Mouse (Mus musculus): ENCODE data around the gene Prkca. TPM values are rescaled to one million over a fixed set of nuclear protein-coding genes. Genes with fewer than 3 reads are reported as not detected.

Gene Prkca
- polyA plus RNA-seq (2014; fragmentation: Illumina TruSeq; extraction: RNeasy Lipid Tissue Mini Kit (QIAGEN cat#74804); ENCODE audit: low read depth, low replicate concordance) = 27.6 TPM

DNA sequence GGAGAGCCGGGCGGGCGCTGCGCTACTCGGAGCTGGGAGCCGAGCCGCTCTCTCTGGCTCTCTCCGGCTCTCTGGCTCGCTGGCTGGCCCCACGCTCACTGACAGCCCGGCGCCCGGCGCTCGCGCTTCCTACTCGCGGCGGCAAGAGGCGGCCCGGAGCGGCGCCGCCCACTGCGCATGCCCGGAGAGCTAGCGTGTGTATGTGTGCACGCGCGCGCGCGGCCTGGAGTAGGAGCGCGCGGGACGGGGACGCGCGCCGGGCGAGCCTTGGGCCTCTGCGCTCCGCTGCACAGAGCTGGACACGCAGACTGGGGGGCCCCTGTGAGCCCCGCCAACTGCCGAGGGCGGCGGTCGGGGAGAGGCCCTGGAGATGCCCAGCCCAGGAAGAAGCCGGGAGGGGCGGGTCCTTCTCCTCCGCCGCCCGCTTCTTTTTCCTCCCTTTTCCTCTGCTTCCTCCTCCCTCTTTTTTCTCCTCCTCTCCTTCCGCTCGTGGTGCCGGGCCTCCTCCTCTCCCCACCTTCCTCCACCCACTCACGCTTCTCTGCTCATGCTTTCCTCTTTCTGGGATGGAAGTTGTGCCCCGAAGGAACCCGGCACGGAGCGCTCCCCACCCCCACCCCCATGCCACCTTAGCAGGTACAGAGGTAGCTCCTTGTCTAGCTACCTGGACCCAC is at the start of gene Prkca:
Gene Prkca, minus strand, starts transcription at position 140 of the 674 bp plus-strand sequence.

DNA sequence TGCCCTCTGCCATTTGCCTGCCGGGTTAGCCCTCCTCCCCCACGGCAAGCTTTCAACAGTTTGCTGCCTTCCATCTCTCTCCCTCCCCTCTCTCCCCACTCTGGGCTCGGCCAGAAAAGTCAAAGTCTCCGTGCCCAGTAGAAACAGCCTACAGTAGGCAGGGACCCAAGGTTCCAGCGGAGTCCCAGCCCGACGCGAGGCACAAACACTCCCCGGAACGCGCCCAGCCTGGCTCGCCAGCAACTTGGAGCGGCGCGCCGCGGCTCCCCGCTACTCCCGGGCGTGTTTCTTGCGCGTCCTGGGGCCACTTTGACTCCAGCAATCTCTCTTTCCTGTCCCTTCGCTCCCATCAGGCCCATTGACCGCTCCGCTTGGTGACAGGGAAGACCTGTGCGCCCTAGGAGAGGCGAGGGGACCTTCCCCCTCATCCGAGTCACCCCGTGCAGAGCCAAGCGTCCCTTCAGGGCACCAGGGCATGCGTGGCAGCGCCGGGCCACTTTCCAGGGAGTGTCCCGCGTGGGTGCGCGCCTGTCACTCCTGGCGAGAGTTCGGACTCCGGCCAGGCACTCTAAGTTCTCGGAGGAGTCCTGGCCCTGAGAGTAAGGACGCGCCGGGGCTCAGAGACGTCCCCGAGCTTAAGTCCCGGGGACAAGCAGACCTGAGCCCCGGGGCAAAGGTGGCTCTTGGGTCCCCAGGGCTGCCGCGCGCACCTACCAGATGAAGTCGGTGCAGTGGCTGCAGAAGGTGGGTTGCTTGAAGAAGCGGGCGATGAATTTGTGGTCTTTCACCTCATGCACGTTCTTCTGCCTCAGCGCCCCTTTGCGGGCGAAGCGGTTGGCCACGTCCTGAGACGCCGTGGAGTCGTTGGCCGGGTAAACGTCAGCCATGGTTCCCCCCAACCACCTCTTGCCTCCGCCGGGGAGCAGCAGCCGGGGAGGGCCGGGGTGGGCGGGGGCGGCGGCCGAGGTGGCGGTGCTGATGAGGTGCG is 653 bp downstream of the Prkca start, which contains the start of gene Apoh:
Gene Apoh, plus strand, starts transcription at position 574 of the 988 bp plus-strand sequence.

DNA sequence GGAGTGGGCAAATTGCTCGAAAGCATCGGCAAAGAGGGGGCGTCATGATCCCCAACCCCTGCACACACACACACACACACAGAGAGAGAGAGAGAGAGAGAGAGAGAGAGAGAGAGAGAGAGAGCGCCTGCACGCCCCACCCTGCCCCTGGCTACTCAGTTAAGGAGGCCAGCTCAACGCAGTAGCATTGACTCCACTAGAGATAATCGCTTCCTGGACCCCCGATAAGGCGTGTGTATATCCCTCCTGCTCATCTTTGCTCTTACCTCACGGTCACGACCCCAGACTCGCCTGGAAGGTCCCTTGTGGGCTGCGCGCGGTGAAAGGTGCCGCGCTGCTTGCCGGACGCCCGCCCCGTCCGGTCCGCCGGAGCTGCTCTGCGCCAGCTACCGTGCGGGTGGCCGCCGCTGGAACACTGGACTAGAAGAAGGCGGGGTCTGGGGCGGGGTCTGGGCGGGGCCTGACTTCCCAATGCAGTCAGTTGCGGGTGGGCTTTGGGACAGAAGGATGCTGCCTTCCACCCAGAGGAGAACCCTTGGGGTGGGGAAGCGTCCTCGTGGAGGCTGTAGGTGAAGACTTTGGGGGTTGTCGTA is 429.0 kb downstream of the Prkca start, which contains the start of gene Cacng5:
Gene Cacng5, minus strand, starts transcription at position 422 of the 593 bp plus-strand sequence.

Other genes starting within 250 kb of the Prkca start
- gene Apoh, start 574 bp downstream of the Prkca start, polyA plus RNA-seq (2014; fragmentation: Illumina TruSeq; extraction: RNeasy Lipid Tissue Mini Kit (QIAGEN cat#74804); ENCODE audit: low read depth, low replicate concordance) = not detected
- 3.9 TPM for gene Cep112, start 81.3 kb upstream of the Prkca start, polyA plus RNA-seq (2014; fragmentation: Illumina TruSeq; extraction: RNeasy Lipid Tissue Mini Kit (QIAGEN cat#74804); ENCODE audit: low read depth, low replicate concordance)